Mouse (Mus musculus): ENCODE results near the gene Lrrc10.

- TF ChIP-seq POLR2A (IDR thresholded peaks at IDR 0.05; ENCODE audit: low read depth, low read length) = no peak
- TF ChIP-seq CTCF (IDR thresholded peaks at IDR 0.05; ENCODE audit: extremely low read depth, insufficient read depth, insufficient read length, insufficient replicate concordance) = no peak
Observed at GRCm38 (mm10) chr10:117073176-117073575, 28.0 kb downstream of the Lrrc10 start.
